Mouse (Mus musculus) lung, embryonic 16.5 days (tissue): Measurements from ENCODE around the gene Carns1. TPM values are rescaled to one million over a fixed set of nuclear protein-coding genes. Genes with fewer than 3 reads are reported as not detected.

Experiments
- ATAC-seq: fragments of 200-750 bp; cut with Nextera tagmentation; 2 replicates; pipeline ENCODE4 v1.8.0; 2017; ENCODE audit warnings: low read depth, mild to moderate bottlenecking, moderate library complexity
- H3K27ac ChIP-seq: fragments of 300-500 bp; sonication (generic); 2 replicates; pipeline ENCODE4 v1.5.1; 2014; ENCODE audit warnings: mild to moderate bottlenecking, control low read depth, low read length
- H3K27me3 ChIP-seq: fragments of 300-500 bp; sonication (generic); 2 replicates; pipeline ENCODE4 v1.6.1; 2014; ENCODE audit warnings: low read depth, low read length, mixed read lengths; ENCODE audit not compliant: control insufficient read depth, insufficient read depth
- H3K36me3 ChIP-seq: fragments of 300-500 bp; sonication (generic); 2 replicates; pipeline ENCODE4 v1.6.1; 2014; ENCODE audit warnings: low read length; ENCODE audit not compliant: control insufficient read depth, insufficient read depth
- H3K4me1 ChIP-seq: fragments of 300-500 bp; sonication (generic); replicated peaks from 2 replicates; pipeline ENCODE4 v1.6.1; 2014; ENCODE audit warnings: low read length, mixed read lengths; ENCODE audit not compliant: control insufficient read depth, insufficient read depth
- H3K4me2 ChIP-seq: fragments of 300-500 bp; sonication (generic); 2 replicates; pipeline ENCODE4 v1.6.1; 2014; ENCODE audit warnings: low read depth, low read length, control low read depth
- H3K4me3 ChIP-seq: fragments of 300-500 bp; sonication (generic); 2 replicates; pipeline ENCODE4 v1.5.1; 2014; ENCODE audit warnings: mild to moderate bottlenecking, low read length, control low read depth
- H3K9ac ChIP-seq: fragments of 300-500 bp; sonication (generic); 2 replicates; pipeline ENCODE4 v1.6.1; 2014; ENCODE audit warnings: low read length, control low read depth
- H3K9me3 ChIP-seq: fragments of 300-500 bp; sonication (generic); 2 replicates; pipeline ENCODE4 v1.6.1; 2016; ENCODE audit warnings: low read length; ENCODE audit not compliant: control insufficient read depth
- WGBS: fragments of 180-500 bp; shearing (Covaris S2); extraction: QIAGEN DNeasy Blood & Tissue Kit; methylation state at CpG from one replicate; pipeline ENCODE4 v1.1.7; 2014; 5-methylcytosine and 5-hydroxymethylcytosine counted together
- polyA plus RNA-seq: library from polyadenylated mRNA; unstranded; fragments of >200 nt; fragmentation: Nextera tagmentation; extraction: Ambion mirVana; gene quantifications from 2 replicates; pipeline ENCODE4 v1.2.1, GENCODE M21; 2015

Carns1 gene
- polyA plus RNA-seq, 1 experiment from 2014 or later: 2.5 TPM

DNA sequence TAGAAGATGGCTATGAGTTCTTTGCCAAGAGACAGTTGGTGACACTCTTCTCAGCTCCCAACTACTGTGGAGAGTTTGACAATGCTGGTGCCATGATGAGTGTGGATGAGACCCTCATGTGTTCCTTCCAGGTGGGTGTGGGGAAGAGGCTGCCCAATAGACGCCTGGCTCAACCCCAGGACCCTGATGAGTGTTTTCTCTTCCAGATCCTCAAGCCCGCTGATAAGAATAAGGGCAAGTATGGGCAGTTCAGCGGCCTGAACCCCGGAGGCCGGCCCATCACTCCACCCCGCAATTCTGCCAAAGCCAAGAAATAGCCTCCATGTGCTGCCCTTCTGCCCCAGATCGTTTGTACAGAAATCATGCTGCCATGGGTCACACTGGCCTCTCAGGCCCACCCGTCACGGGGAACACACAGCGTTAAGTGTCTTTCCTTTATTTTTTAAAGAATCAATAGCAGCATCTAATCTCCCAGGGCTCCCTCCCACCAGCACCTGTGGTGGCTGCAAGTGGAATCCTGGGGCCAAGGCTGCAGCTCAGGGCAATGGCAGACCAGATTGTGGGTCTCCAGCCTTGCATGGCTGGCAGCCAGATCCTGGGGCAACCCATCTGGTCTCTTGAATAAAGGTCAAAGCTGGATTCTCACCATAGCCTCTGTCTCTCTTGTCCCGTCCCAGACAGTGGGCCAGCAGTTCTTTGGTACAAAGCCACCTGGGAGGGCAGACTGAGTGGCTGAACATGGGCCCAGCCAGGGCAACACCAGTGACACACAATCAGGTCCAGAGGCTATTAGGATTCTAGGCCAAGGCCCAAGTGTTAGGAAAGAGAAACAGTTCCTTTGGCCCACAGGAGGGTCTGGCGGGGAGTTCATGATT lies 19.7 kb upstream of the Carns1 start:
- H3K9me3 ChIP-seq: no peaks in the 10 kb centered on the region
- H3K9ac ChIP-seq: no peak overlapping the region
- H3K36me3 ChIP-seq: peaks cover 39% of the 10 kb centered on the region
- H3K27me3 ChIP-seq: no peaks in the 10 kb centered on the region
- 70% methylated on average over 12 of the region's 12 CpGs for WGBS
- H3K4me3 ChIP-seq: no peak overlapping the region
- H3K27ac ChIP-seq: no peak overlapping the region
- no peak for ATAC-seq
- H3K4me2 ChIP-seq: no peak overlapping the region
- H3K4me1 ChIP-seq: peaks cover 16% of the 10 kb centered on the region

DNA sequence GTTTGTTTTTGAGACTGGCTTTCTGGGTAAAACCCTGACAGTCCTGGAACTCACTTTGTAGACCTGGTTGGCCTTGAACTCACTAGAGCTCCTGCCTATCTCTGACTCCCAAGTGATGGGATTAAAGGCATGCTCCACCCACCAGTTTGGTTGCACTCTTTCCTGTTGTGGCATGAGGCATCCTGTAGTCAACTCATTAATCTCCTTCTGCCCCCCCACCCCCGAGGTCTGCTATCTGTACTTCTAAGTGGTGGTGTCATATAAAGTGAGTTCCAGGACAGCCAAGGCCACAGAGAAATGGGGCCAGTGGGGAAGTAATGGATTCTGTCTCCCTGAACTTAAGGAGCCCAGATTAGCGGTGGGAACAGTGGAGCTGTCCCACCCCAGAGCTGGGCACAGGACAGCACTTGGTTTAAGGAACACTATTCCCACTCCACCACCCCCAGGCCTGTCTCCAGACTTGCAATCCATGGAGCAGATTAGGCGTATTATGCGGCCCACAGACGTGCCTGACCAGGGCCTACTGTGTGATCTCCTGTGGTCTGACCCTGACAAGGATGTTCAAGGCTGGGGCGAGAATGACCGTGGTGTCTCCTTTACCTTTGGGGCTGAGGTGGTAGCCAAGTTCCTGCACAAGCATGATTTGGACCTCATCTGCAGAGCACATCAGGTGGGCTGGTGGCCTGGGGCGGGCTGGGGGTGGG lies 18.9 kb upstream of the Carns1 start:
- no peak overlapping the region for H3K9ac ChIP-seq
- H3K4me2 ChIP-seq: no peak overlapping the region
- peaks cover 16% of the 10 kb centered on the region for H3K4me1 ChIP-seq
- H3K36me3 ChIP-seq: peaks cover 35% of the 10 kb centered on the region
- no peak for ATAC-seq
- 79% methylated on average over 8 of the region's 8 CpGs for WGBS
- H3K27ac ChIP-seq: no peak overlapping the region
- H3K4me3 ChIP-seq: no peak overlapping the region
- H3K27me3 ChIP-seq: no peaks in the 10 kb centered on the region
- H3K9me3 ChIP-seq: no peaks in the 10 kb centered on the region

- Histone ChIP-seq H3K4me3 (peak overlapping the region; percentile 88), H3K36me3 (peaks cover 35% of the 10 kb centered on the region), H3K27ac (no peak overlapping the region; the same call in 1 of the 2 replicates), H3K9me3 (no peaks in the 10 kb centered on the region), H3K4me2 (peak overlapping the region; percentile 73), H3K27me3 (no peaks in the 10 kb centered on the region), H3K9ac (peak overlapping the region; percentile 99), H3K4me1 (peaks cover 16% of the 10 kb centered on the region)
- WGBS: 45% methylated on average over 6 of the region's 6 CpGs
- ATAC-seq: no peak
Measured at GRCm38 (mm10) chr19:4193129-4193528, 17.9 kb upstream of the Carns1 start.

- Histone ChIP-seq H3K4me2 (peak overlapping the region; percentile 73), H3K9ac (peak overlapping the region; percentile 99), H3K9me3 (no peaks in the 10 kb centered on the region), H3K4me3 (peak overlapping the region; percentile 88), H3K4me1 (peaks cover 16% of the 10 kb centered on the region), H3K36me3 (peaks cover 32% of the 10 kb centered on the region), H3K27me3 (no peaks in the 10 kb centered on the region), H3K27ac (peak overlapping the region; percentile 94)
- ATAC-seq: peak; percentile 63
- under 1% methylated on average over 45 of the region's 52 CpGs for WGBS
Measured at GRCm38 (mm10) chr19:4192251-4192985, 17.1 kb upstream of the Carns1 start.

GRCm38 (mm10) chr19:4191528-4192250 lies 16.4 kb upstream of the Carns1 start, which contains the start of gene Ppp1ca:
Gene Ppp1ca, plus strand, starts transcription at chr19:4192065.
- peak; percentile 95 for ATAC-seq
- Histone ChIP-seq H3K9ac (peak within 1 kb of the TSS; percentile 99), H3K36me3 (peaks cover 27% of the 10 kb centered on the region), H3K4me3 (peak within 1 kb of the TSS; percentile 88), H3K9me3 (no peaks in the 10 kb centered on the region), H3K27me3 (no peaks in the 10 kb centered on the region), H3K27ac (peak within 1 kb of the TSS; percentile 94), H3K4me2 (peak within 1 kb of the TSS; percentile 73), H3K4me1 (peaks cover 16% of the 10 kb centered on the region)
- WGBS: 4% methylated on average over 25 of the region's 47 CpGs

DNA sequence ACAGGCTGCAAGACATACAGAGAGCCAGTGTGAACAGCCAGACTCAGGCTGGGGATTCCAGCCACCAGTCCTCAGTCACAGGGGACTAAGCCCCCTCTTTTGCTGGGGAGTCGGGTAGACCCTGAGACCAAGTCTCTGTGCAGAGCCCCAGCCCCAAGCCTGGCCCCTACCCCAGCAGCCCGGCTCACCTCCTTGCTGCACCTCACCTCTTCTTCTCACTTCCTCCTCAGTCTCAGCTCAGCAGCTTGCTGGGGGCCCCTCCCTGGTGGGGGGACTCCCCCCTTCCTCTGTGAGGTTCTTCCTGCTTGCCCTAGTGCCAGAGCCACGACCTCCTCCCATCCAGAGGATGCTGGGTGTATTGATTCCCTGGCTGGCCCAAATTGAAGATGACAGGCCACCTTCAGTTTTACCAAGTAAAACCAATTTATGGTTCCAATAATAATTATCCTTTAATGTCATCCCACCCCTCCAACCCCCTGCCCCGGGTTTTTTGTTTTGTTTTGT lies 15.6 kb upstream of the Carns1 start, which contains the start of gene Tbc1d10c:
TSS of gene Tbc1d10c (minus strand) at position 454 of the 504 bp plus-strand sequence.
- Histone ChIP-seq H3K4me2 (peak within 1 kb of the TSS; percentile 73), H3K4me1 (peaks cover 16% of the 10 kb centered on the region), H3K36me3 (peaks cover 21% of the 10 kb centered on the region), H3K4me3 (peak within 1 kb of the TSS; percentile 88), H3K27ac (peak within 1 kb of the TSS; percentile 94), H3K9ac (peak within 1 kb of the TSS; percentile 99), H3K27me3 (no peaks in the 10 kb centered on the region), H3K9me3 (no peaks in the 10 kb centered on the region)
- no peak for ATAC-seq
- WGBS: 47% methylated on average over 4 of the region's 4 CpGs

GRCm38 (mm10) chr19:4189051-4189620 lies 13.9 kb upstream of the Carns1 start:
- H3K27me3 ChIP-seq: no peaks in the 10 kb centered on the region
- H3K4me2 ChIP-seq: no peak overlapping the region
- no peak overlapping the region for H3K4me3 ChIP-seq
- H3K4me1 ChIP-seq: peaks cover 19% of the 10 kb centered on the region
- H3K36me3 ChIP-seq: peaks cover 8% of the 10 kb centered on the region
- H3K9me3 ChIP-seq: no peaks in the 10 kb centered on the region
- 85% methylated on average over 12 of the region's 12 CpGs for WGBS
- no peak overlapping the region for H3K27ac ChIP-seq
- H3K9ac ChIP-seq: no peak overlapping the region
- no peak for ATAC-seq

DNA sequence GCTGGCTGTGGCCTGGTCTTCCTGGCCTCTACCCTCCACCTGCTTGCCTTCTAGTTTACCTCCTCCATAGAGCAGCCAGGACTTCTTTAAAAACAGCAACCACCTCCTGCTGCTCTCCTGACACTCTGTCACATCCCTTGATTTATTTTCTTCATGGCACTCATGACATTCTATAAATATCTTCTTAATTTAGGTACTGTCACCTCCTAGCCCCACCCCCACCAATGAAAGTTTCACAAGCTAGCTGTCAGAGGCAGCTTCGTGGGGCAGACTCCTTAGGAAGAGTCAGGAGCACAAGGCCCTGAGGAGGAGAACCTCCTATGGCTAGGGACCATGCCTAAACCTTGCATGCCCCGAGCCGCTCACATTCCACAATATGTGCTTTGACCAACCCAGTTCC lies 12.0 kb upstream of the Carns1 start:
- 68% methylated on average over 3 of the region's 3 CpGs for WGBS
- no peak for ATAC-seq
- no peaks in the 10 kb centered on the region for H3K27me3 ChIP-seq
- no peak overlapping the region for H3K4me2 ChIP-seq
- no peak overlapping the region for H3K9ac ChIP-seq
- H3K27ac ChIP-seq: no peak overlapping the region
- H3K4me3 ChIP-seq: no peak overlapping the region
- no peaks in the 10 kb centered on the region for H3K9me3 ChIP-seq
- peaks cover 8% of the 10 kb centered on the region for H3K4me1 ChIP-seq
- no peaks in the 10 kb centered on the region for H3K36me3 ChIP-seq
